Mouse (Mus musculus) forebrain, embryonic 15.5 days (tissue): Measurements from ENCODE around the gene Stpg2. TPM values are rescaled to one million over a fixed set of nuclear protein-coding genes. Genes with fewer than 3 reads are reported as not detected.
"Not testable (repeated sequence)": the region's sequence is repeated elsewhere in the genome, so short reads cannot be mapped to it uniquely, and the experiment has no call there.

Experiments used
- ATAC-seq: fragments of 200-750 bp; cut with Nextera tagmentation; replicated peaks from 2 replicates; pipeline ENCODE4 v1.8.0; 2017; ENCODE audit warnings: mild to moderate bottlenecking, moderate TSS enrichment, moderate library complexity
- H3K27ac ChIP-seq: fragments of 300-500 bp; sonication (generic); replicated peaks from 2 replicates; pipeline ENCODE4 v1.5.1; 2015; ENCODE audit warnings: mild to moderate bottlenecking, inconsistent platforms
- H3K27me3 ChIP-seq: fragments of 300-500 bp; sonication (generic); 2 replicates; pipeline ENCODE4 v1.6.1; 2015; ENCODE audit warnings: inconsistent platforms
- H3K36me3 ChIP-seq: fragments of 300-500 bp; sonication (generic); 2 replicates; pipeline ENCODE4 v1.6.1; 2015; ENCODE audit warnings: mild to moderate bottlenecking, inconsistent platforms
- H3K4me1 ChIP-seq: fragments of 300-500 bp; sonication (generic); 2 replicates; pipeline ENCODE4 v1.6.1; 2015; ENCODE audit warnings: inconsistent platforms
- H3K4me2 ChIP-seq: fragments of 300-500 bp; sonication (generic); replicated peaks from 2 replicates; pipeline ENCODE4 v1.6.1; 2015; ENCODE audit warnings: mild to moderate bottlenecking, inconsistent platforms
- H3K4me3 ChIP-seq: fragments of 300-500 bp; sonication (generic); 2 replicates; pipeline ENCODE4 v1.5.1; 2015; ENCODE audit warnings: mild to moderate bottlenecking, inconsistent platforms
- H3K9ac ChIP-seq: fragments of 300-500 bp; sonication (generic); replicated peaks from 2 replicates; pipeline ENCODE4 v1.6.1; 2015; ENCODE audit warnings: mild to moderate bottlenecking, inconsistent platforms
- H3K9me3 ChIP-seq: fragments of 300-500 bp; sonication (generic); 2 replicates; pipeline ENCODE4 v1.6.1; 2016; ENCODE audit warnings: inconsistent platforms
- WGBS: fragments of 180-500 bp; shearing (Covaris S2); methylation state at CpG from one replicate; pipeline ENCODE4 v1.1.7; 2015; ENCODE audit warnings: mixed read lengths; 5-methylcytosine and 5-hydroxymethylcytosine counted together
- polyA plus RNA-seq: library from polyadenylated mRNA; unstranded; fragments of >200 nt; fragmentation: Nextera tagmentation; extraction: Ambion mirVana; gene quantifications from 2 replicates; pipeline ENCODE4 v1.2.1, GENCODE M21; 2015

Gene Stpg2
- polyA plus RNA-seq, 1 experiment from 2014 or later = not detected

DNA sequence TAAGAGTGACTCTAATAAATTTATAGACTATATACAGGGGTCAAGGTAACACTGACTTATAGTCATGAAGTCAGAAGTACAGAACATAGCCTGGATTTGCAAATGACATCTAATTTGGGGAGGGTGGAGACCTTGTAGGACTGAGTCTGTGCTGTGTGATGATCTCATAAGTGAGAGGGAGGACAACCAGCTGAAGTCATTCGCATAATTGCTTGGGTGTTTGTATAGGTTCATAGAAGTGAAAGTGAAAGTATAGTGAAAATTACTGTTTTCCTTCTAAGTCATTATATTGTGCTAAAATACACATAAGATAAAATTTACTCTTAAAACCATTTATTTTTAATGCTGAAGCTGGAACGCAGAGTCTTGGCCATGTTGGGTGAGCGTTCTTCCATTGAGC is 459.6 kb downstream of the Stpg2 start:
- no peaks in the 10 kb centered on the region for H3K27me3 ChIP-seq
- H3K4me2 ChIP-seq = no peak overlapping the region
- WGBS = 93% methylated on average over 3 of the region's 3 CpGs

DNA sequence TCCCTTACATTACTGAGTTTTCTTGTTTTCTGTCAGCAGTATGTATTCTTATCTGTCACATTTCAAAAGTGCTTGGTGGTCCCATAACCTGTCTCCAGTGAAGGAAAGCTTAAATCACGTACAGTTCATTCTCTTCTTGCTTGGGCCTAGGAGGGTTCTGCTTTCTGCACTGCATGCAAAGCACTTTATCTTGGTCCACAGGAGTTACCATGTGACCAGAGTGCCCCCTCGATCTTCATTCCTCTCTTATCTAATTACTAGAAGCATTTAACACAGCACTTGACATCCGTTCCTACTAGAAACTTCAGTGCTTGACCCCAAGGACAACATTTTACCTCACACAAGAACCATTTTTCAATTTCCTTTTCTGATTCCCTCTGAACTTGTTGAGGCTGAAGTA is 470.7 kb downstream of the Stpg2 start:
- no peaks in the 10 kb centered on the region for H3K9me3 ChIP-seq
- no peak for ATAC-seq
- H3K36me3 ChIP-seq = no peaks in the 10 kb centered on the region
- no peak overlapping the region for H3K4me3 ChIP-seq
- H3K4me1 ChIP-seq = no peaks in the 10 kb centered on the region
- H3K9ac ChIP-seq = no peak overlapping the region
- H3K27me3 ChIP-seq = no peaks in the 10 kb centered on the region
- H3K4me2 ChIP-seq = no peak overlapping the region
- H3K27ac ChIP-seq = no peak overlapping the region
- WGBS = 82% methylated on average over 3 of the region's 3 CpGs

More for the DNA sequence above, 459.6 kb downstream of the Stpg2 start:
- no peak overlapping the region for H3K9ac ChIP-seq
- no peaks in the 10 kb centered on the region for H3K4me1 ChIP-seq
- H3K27ac ChIP-seq = no peak overlapping the region
- H3K4me3 ChIP-seq = no peak overlapping the region
- no peaks in the 10 kb centered on the region for H3K9me3 ChIP-seq
- ATAC-seq = no peak
- no peaks in the 10 kb centered on the region for H3K36me3 ChIP-seq

DNA sequence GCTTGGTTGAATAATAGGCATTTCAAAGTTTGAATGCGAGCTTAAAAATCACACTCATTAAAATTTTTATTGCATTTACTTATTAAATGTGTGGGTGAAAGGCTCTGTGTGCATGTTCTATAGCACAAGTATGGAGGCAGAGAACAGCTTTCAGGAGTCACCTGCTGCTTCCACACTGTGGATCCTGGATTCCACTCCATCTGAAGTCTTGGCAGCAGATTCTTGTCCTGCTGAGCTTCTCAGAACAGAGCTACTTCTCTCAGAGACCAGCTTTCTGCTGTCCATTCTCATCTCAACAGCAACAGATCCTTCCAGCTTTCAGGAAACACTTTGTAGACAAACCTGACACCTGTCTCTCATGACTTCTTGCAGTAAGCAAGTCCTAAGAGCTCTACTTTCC is 471.2 kb downstream of the Stpg2 start:
- H3K4me2 ChIP-seq = no peak overlapping the region
- H3K4me3 ChIP-seq = no peak overlapping the region
- no peaks in the 10 kb centered on the region for H3K27me3 ChIP-seq
- H3K36me3 ChIP-seq = no peaks in the 10 kb centered on the region
- no peaks in the 10 kb centered on the region for H3K4me1 ChIP-seq
- no peak overlapping the region for H3K27ac ChIP-seq
- no peak for ATAC-seq
- no peak overlapping the region for H3K9ac ChIP-seq
- no peaks in the 10 kb centered on the region for H3K9me3 ChIP-seq
- WGBS = 94% methylated on average over 1 of the region's 1 CpGs

DNA sequence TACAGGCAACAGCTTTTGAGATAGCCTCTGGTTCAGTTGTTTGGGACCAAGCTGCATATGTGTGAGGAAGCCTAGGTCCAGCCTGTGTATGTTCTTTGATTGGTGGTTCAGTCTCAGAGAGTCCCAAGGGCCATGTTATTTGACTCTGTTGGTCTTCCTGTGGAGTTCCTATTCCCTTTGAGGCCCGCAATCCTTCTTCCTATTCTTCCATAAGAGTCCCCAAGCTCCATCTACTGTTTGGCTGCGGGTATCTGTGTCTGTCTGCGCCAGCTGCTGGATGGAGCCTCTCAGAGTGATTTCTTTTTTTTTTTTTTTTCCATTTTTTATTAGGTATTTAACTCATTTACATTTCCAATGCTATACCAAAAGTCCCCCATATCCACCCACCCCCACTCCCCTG is 498.7 kb downstream of the Stpg2 start:
- H3K27ac ChIP-seq, ATAC-seq: not testable (repeated sequence)
- 96% methylated on average over 3 of the region's 3 CpGs for WGBS

DNA sequence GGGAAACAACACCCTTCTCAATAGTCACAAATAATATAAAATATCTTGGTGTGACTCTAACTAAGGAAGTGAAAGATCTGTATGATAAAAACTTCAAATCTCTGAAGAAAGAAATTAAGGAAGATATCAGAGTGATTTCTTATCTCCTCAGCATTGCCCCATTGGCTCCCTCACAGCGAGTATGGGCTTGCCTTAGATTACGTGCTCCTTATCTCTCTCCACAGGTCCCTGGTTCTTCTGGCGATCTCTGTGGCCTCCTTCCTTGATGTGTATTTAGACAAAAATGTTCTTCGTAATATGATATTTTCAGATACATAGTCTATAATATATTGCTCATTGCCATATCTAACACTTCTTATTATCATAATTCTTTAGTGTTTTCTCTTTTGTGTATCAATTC is 501.9 kb downstream of the Stpg2 start:
- 98% methylated on average over 4 of the region's 4 CpGs for WGBS
- not testable (repeated sequence) for H3K4me2 ChIP-seq

More for the DNA sequence above, 498.7 kb downstream of the Stpg2 start:
- H3K36me3 ChIP-seq, H3K4me2 ChIP-seq, H3K4me1 ChIP-seq, H3K9ac ChIP-seq, H3K4me3 ChIP-seq, H3K27me3 ChIP-seq, H3K9me3 ChIP-seq: not testable (repeated sequence)

DNA sequence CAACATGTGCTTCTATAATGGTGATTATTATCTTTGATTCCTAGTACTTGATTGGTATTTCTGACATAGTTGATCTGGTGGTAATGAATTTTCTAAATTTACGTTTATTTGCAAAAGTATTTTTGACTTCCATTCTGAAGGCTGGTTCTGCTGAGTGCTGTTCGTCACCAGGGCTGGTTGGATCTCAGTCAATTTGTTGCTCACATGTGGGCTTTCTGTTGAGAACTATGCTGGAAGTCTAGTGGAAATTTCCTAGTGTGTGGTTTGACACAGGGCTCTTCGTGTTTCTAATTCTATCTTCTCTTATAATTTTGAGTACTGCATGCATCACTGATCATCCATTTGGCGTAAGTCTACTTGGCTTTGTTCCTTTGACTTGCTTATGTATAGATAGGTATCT is 504.3 kb downstream of the Stpg2 start:
- Histone ChIP-seq H3K4me2 (no peak overlapping the region), H3K4me3 (no peak overlapping the region), H3K9me3 (no peaks in the 10 kb centered on the region), H3K4me1 (no peaks in the 10 kb centered on the region), H3K9ac (no peak overlapping the region), H3K27ac (no peak overlapping the region), H3K27me3 (no peaks in the 10 kb centered on the region), H3K36me3 (no peaks in the 10 kb centered on the region)
- ATAC-seq = no peak
- WGBS = 81% methylated on average over 4 of the region's 4 CpGs

More for the DNA sequence above, 501.9 kb downstream of the Stpg2 start:
- ATAC-seq, H3K9me3 ChIP-seq, H3K36me3 ChIP-seq, H3K27ac ChIP-seq, H3K9ac ChIP-seq, H3K4me3 ChIP-seq, H3K4me1 ChIP-seq, H3K27me3 ChIP-seq: not testable (repeated sequence)

DNA sequence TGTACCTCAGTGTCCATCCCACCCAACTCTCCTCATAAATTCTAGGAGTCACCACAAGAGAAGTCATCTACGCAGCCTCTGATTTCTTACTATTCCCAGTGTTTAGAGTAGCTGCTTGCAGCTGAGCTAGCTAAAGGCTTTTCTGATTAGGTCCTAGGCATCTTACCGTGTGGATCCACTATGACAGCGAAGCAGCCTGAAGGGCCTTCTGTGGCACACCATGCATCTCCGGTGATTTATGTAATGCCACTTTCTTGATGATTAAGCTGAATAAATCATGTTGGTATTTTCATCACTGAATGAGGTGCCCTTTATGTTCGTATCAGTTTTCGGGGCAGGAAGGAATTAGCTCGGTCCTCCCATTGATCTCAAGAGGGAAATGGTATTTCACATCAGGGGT is 523.3 kb downstream of the Stpg2 start:
- H3K27ac ChIP-seq = no peak overlapping the region
- no peak overlapping the region for H3K4me2 ChIP-seq
- H3K4me1 ChIP-seq = no peaks in the 10 kb centered on the region
- no peak overlapping the region for H3K9ac ChIP-seq
- WGBS = 77% methylated on average over 7 of the region's 7 CpGs
- H3K9me3 ChIP-seq = no peaks in the 10 kb centered on the region
- no peaks in the 10 kb centered on the region for H3K27me3 ChIP-seq
- H3K4me3 ChIP-seq = no peak overlapping the region
- ATAC-seq = no peak
- no peaks in the 10 kb centered on the region for H3K36me3 ChIP-seq

DNA sequence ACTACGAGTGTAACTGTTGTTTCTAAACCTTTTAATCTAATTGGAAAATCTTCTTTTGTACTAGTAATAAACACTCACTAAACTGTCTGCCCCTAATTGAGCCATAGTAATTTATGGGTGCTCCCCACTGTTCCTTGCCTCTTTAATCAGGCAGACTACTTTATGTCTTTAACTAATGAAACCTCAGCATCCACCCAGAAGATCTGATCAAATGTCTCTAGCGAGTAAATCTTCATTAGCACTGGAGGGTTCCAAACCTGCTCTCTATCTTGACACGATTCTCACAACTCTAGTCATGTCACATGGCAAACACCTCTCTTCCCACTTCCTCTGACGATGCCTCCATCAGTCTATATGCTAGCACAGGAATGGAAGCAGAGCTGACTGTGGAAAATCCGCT is 523.8 kb downstream of the Stpg2 start:
- 60% methylated on average over 5 of the region's 5 CpGs for WGBS
- no peak overlapping the region for H3K4me3 ChIP-seq
- H3K36me3 ChIP-seq = no peaks in the 10 kb centered on the region
- no peaks in the 10 kb centered on the region for H3K4me1 ChIP-seq
- no peak overlapping the region for H3K27ac ChIP-seq
- H3K27me3 ChIP-seq = no peaks in the 10 kb centered on the region
- H3K4me2 ChIP-seq = no peak overlapping the region
- no peak for ATAC-seq
- H3K9me3 ChIP-seq = no peaks in the 10 kb centered on the region
- H3K9ac ChIP-seq = no peak overlapping the region

DNA sequence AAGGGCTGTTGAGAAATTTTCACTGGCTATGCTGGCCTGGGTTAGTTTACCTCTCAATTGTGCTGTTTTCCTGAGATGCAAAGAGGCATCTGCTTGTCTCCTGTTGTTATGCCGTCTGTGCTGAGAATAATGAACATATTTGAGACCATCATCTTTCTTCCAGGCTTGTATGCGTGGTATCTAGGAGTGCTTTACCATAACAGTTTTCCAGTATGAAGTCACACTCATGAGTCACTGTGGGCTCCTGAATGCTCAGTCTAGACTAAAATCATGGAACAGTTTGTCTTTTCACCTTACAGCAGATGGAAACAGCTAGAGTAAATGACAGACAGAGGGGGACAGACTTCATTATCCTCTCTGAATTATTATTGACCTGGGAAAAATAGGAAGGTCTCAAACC is 527.7 kb downstream of the Stpg2 start:
- no peaks in the 10 kb centered on the region for H3K4me1 ChIP-seq
- H3K36me3 ChIP-seq = no peaks in the 10 kb centered on the region
- 88% methylated on average over 2 of the region's 2 CpGs for WGBS
- no peaks in the 10 kb centered on the region for H3K9me3 ChIP-seq
- no peak overlapping the region for H3K4me2 ChIP-seq
- H3K9ac ChIP-seq = no peak overlapping the region
- ATAC-seq = no peak
- H3K4me3 ChIP-seq = no peak overlapping the region
- H3K27ac ChIP-seq = no peak overlapping the region
- no peaks in the 10 kb centered on the region for H3K27me3 ChIP-seq

DNA sequence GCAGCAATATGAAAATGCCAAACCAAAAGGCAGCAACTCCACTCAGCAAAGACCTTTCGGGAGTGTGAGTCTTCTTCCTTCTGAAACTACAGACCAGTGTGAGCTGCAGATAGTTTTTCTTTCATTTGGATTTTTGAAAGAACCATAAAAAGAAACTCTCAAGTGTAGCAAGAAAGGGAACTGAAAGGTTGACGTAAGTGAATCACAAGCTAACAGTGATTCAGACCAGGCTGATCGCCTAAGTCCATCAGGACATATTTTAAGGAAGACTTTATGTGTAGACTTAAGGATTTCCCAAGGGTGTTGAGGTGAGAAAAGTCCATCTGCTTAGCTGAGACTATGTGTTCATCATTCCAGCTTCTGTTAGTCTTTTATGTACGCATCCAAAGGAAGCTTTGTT is 533.9 kb downstream of the Stpg2 start:
- no peak for ATAC-seq
- no peaks in the 10 kb centered on the region for H3K4me1 ChIP-seq
- H3K9me3 ChIP-seq = no peaks in the 10 kb centered on the region
- 95% methylated on average over 4 of the region's 4 CpGs for WGBS
- H3K27ac ChIP-seq = no peak overlapping the region
- no peak overlapping the region for H3K4me3 ChIP-seq
- no peaks in the 10 kb centered on the region for H3K36me3 ChIP-seq
- no peak overlapping the region for H3K4me2 ChIP-seq
- no peaks in the 10 kb centered on the region for H3K27me3 ChIP-seq
- H3K9ac ChIP-seq = no peak overlapping the region

Other genes with a start within 250 kb of the Stpg2 start
- gene Rap1gds1, start 130.5 kb upstream of the Stpg2 start, polyA plus RNA-seq = 60.0 and 62.5 TPM in 2 replicates